Mouse (Mus musculus): ENCODE results near the gene Tmem119.

Tmem119 gene

DNA sequence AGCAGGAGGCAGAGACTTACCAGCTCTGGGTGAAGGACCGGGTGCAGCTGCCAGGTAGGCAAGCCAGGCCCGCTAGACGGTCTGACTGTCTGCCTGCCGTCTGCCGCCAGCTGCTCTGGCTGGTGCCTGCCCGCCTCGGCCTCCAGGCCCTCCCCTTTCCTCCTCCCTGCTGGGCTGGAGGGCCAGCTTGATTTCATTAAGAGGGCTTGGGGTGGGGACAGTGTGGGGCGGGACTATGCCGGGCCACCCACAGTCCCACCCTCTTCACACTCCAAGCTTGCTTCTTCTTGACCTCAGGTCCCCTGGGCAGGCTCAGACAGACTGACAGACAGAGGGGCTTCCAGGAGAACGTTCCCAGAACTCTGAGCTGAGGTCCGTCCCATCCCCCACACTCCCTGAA, at the start of gene Tmem119:
Gene Tmem119 (minus strand): TSS at position 237 of the 400 bp plus-strand sequence.
- DNase-seq = peak; percentile 50 to 55

DNA sequence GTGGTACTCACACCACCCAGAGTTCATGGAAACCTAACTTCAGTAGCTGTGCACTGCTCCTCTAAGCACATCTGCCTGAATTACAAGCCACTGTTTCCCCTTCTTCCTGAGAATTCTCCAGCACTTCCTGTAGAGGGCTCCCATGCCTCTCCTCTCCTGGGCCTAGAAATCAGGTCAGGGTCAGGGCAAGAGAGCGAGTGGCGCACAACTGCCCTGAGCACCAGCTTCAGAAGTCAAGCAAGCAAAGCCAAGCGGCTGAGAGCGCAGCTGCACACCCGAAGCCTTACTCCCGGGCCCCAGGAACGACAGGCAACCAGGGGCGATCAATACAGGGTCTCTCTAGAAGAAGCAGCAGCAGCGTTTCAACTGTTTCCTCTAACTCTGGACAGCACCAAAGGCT, 47.3 kb upstream of the Tmem119 start:
- DNase-seq = no peak

DNA sequence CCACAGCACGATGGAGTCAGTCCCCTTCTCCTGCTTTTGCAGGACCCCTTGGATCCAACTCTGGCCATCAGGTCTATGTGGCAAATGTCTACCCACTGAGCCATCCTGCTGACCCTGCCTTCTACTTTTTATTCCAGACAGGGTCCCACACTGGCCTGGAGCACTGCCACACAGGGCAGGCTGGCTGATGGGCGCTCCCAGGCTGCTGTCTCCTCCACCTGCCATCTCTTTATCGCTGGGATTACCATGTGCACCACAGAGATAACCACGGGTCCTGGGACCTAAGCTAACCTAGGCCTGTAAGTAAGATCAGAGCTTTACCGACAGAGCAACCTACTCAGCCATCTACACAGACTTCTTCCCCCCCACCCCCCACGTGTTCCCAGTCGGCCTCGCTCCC, 46.3 kb upstream of the Tmem119 start:
- no peak for DNase-seq

DNA sequence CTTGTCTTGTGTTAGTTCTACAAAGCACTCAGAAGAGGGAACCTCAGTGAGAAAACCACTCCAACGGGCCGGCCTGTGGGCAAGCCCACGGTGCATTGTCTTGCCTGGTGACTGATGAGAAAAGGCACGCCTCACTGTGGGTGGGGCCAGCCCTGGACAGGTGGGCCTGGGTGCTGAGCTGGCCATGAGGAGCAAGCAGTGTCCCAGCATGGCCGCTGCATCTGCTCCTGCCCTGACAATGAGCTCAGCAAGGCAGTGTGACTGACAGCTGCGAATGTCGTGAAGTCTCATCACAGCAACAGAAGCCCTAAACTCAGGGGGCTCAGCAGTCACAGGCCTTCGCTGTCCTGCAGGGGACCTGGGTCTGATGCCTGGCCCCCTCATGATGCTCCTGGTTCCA, 45.3 kb upstream of the Tmem119 start:
- no peak for DNase-seq

DNA sequence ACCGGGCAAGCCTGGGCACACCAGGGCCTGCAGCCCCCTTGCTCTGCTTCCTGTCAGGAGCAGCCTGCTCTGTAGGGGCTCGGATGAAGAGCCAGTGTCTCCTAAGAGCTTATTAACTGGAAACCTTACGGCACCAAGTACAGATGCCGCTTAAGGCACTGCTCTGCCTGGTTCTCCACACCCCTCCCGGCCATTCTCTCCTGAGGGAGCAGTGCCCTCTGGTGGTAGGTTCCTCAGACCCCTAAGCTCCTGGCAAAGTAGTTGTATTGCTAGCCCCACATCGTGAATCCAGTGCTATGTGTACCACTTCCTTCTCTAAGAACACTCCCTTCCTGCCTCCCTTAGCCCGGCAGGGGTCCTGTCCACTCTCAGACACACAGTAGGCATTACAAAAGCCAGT, 44.4 kb upstream of the Tmem119 start:
- DNase-seq = peak; percentile 72 to 73

DNA sequence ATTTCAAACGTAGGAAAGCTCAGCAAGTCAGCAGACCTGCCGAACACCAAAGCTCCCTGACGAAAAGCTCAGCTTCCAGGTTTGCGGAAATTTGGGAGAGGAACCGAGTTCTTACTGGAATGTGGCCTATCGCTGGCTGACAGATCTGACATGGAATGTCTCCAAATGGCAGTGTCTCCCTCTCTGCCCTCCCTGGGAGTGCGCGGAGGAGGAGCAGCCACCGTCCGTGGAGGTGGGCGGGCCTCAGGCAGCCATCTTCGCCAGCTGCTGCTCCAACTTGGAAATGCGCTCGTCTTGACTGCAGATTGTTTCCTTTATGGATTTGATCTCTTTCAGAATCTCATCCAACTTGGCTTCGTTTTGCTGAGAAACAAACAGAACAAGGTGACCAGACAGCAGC, 43.8 kb upstream of the Tmem119 start:
- DNase-seq = peak; percentile 58 to 65

DNA sequence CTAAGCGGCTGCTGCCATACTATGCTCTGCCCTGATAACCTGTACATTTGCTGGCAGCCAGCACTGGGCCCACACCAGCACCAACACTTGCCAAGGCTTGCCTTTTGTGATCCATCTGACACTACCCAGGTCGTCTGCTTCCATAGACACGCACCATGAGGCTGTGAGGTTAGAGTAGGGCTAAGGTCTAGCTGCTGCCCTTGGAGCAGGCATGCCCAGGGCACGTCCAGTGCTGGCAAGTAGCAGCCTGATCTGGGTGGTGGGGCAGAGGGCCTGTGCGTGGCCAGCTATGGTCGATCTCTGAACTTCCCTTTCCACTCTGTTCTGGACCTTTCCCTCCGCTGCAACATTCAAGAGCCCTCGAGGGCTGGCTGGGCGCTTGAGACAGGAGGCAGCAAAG, 42.6 kb upstream of the Tmem119 start:
- no peak for DNase-seq

DNA sequence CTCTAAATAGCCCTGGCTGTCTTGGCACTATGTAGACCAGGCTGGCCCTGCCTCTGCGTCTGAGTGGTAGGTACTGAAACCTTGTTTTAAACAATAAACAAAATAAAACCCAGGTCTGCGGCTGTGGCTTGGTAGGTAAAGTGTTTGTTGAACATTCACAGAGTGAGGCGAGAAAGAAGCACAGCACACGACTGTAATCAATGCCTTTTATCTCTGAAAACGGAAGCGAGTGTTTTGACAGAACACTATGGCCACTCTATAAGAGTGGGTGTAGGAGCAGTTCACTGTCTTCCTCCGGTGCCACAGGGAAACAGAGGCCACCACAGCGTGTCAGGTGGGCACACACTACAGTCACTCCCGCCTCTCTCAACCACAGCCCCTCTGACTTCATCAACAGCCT, 41.9 kb upstream of the Tmem119 start:
- DNase-seq = no peak

DNA sequence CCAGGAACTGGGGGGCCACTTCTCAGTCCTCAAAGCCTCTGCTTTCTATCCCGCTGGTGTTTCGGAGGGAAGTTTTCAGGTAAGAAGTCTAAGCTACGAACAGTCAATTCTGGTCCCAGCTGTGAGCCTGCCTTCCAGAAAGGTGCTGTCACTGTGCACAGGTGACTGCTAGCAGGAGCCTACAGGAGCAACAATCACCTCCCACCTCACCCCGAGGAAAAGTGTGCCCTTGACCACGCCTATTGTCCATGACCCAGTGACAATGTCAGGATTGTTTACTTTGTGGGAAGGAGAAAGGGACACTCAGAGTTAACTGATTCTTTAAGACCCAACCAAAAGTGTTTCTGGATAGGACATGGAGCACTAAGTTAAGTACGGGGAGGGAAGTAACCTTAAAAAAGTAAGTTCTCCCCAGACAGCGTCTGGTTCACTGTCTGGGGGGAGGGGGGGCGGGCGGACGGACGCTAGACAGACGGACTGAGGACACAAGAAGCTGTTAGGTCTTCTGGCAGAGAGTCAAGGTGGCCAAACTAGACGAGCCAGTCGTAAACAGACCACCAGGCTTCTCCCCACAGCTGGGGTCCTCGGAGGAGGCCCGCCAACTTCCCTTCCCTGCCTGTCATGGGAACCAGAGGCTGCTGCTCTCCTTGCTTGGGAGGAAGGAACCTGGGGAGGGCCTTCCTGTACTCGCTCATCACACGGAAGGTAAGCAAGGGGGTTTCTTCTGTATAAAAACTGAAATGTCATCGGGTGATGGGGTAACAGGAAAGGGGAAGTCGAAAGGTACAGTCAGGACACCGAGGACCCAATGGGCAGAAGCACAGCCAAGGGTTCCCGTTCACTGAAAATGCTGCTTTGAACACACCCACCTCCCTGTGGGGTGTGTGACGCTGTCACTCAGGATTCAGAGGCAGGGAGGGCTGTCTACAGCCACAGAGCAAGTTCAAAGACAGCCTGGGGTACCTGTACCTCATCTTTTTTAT, 41.2 kb upstream of the Tmem119 start:
- no peak for DNase-seq

DNA sequence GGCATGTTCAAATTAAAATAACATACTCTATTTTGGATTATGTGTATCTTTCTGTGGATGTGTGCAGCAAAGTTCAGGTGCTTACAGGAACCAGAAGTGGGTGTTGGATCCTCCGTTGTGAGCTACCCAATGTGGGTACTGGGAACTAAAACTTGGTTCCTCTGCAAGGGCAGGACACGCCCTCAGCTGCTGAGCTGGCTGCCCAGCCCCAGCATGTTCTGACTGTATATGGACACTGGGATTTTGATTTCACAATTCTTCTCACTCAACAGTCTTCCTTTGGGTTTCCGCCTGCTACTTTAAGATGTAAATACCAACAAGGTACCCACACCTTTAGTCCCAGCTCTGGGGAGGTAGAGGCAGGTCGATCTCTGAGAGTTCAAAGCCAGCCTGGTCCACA, 40.1 kb upstream of the Tmem119 start:
- no peak for DNase-seq

DNA sequence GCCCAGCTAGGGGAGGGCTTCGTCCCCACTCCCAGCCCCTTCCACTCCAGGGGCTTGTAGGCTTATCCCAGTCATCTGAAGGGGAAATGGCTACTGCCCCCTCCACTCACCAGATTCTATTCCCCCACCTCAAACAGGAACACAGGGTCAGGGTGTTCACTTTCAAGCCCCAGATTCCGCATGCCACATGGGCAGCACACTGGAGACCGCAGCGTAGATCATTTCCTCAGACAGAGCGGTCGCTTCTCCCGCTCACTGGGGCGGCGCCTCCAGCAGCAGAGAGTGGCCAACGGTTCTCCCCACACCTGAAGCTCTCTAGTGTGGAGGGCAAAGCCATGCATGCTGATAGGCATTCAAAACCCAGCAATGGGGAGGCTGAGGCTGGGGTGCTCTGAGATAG, 36.6 kb upstream of the Tmem119 start:
- DNase-seq = no peak

DNA sequence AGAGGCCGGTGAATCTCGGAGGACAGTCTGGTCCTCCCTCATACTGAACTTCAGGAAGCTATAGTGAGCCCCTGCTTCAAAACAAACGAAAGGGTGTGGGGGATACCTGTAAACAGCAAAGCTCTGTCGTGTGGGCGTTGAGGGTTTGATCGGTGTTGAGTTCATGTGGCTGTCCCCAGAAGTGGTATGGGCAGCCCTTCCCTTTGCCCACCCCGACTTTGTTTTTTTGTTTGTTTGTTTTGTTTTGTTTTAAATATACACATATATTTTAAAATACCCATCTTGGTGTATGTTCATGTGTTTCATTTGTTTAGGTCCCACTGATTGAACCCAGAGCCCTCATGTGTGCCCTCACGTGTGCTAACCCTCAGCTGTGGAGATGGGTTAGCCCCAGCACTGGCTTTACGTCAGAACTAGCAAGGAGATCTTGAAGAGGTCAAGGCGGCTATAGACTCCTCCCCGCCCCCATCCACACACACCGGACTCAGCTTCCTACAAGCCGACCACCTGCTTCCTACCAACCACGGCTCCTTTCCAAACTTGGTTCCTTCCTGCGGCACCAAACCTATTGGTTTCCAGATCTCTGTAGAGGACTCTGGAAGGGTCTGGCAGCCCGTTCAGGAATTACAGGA, 33.1 kb upstream of the Tmem119 start:
- DNase-seq = no peak

DNA sequence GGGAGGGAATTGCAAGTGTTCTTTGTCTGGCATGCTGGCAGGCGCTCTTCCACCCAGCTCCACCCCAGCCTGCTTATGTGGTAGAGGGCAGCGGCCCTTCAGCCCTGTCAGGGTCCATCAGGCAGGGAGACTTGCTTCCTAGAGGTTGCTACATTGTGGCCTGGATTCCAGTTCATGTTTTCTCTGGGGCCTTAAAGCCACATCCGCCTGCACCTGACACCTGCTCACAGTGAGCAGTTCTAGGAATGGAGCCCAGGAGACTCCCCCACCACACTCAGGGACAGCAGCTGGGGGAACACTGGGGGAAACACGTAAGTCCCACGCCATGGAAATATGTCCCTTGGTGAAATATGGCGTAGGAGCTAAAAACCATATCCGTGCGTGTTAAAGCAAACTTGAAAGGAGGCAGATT, 32.2 kb upstream of the Tmem119 start, which contains the start of gene Selplg:
Gene Selplg (minus strand): TSS at position 155 of the 412 bp plus-strand sequence.
- DNase-seq = no peak

DNA sequence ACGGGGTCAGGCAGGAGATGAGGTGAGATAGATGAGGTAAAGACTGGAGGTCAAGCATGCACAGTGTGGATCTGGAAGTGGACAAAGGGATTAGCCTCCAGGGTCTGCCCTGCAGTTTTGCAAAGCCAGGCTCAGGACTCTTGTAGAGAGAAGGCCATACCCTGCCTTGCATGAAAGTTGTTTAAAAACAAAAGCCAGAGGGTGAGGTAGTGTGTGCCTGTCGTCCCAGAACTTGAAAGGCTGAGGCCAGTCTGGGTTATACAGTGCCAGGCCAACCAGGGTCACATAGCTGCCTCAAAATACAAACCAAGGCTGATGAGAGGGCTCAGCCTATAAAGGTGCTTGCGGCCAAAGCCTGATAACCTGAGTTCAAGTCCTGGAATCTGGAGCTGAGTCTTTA, 31.4 kb upstream of the Tmem119 start:
- DNase-seq = no peak

DNA sequence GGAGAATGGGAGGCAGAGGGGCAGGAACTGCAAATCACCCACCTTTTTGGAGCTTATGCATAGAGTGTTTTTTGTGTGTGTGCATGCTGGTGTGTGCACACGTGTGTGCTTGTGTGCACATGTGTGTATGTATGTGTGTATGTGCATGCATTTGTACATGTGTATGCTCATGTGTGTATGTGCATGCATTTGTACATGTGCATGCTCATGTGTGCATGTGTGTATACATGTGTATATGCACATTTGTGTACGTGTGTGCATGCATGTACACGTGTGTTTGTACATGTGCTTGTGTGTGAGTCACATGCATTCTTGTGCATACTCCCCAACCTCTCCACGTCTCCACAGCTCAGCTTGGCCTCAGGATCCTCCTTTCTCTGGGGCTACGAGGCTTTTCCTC, 30.5 kb upstream of the Tmem119 start:
- DNase-seq = no peak

DNA sequence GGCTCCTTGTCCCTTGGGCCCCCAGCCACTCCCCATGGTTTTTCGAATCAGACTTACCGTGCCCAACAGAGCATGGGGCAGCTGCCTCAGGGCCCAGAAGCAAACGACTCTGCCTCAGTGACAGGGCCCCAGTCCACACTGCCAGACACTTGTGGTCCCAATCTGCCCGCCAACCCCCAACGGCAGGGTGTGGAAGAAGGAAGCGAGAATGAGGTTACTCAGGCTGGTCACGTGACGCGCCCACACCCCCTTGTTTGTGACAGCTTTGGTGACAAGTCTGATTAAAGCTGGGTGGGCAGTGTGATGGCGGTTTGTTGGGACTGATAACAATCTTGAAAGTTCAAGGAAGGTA, 30.0 kb upstream of the Tmem119 start:
- DNase-seq = peak; percentile 72 to 77

DNA sequence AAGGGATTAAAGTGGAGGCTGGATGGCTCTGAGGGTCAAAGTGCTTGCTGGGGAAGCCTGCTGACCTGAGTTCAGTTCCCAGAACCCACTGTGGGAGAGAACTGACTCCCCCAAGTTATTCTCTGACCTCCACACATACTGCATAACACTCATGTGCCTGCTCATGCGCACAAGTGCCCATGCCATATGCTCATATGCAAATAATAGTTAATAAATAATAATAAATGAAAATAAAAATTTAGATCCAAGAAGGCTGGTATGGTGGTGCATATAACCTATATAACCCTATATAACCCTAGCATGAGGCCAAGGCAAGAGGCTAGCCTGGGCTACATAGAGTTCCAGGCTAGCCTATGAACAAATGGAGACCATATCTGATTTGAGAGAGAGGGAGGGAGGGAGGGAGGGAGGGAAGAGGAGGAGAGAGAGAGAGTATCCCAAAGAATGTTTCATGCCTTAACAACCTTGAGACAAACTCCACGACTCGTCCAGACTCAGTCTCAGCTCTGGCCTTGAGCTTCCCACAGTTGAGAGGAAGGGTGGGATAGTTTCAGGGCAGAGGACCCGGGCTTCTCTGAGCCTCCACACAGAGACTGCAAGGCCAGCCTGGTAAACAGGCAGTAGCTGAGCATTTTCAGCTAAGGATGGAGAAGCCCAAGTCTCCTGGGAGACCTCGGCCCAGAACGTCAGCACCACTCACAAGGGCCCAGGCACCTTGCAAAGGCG, 29.4 kb upstream of the Tmem119 start:
- no peak for DNase-seq

DNA sequence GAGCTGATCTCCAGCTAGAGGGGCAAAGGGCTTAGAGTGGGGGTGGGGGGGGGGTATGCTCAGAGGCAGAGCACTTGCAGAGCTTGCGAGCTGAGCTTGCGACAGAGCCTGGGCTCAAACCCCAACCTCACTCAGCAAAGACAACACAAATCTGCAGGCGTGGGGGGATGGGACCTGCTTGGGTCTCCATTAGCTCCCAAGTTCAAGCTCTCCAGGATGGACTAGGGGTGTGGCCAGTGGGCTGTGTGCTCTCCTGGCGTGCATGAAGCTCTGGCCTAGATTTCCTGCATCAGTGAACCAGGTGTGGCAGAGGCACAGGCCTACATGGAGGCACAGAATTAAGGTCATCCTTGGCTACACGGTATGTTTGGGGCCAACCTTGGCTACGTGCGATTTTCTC, 28.2 kb upstream of the Tmem119 start:
- no peak for DNase-seq

DNA sequence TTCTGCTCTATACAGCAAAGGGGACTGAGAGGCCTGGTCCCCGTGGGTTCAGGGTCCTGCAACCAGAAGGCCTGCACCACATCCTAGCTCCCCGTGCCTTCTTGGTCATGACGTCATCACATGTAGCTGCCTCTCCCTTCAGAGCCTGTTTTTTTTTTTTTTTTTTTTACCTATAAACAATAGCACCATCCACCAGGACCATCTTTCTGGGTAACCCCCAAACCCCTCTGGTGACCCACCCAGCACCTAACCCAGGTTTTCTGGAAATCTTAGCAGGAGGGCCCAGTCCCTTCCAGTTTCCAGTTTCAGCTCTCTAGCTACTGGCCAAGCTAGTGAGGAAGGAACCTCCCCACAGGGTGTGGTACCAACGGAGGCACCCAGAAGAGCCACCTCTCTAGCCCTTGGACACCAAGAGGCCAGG, 27.7 kb upstream of the Tmem119 start:
- no peak for DNase-seq

DNA sequence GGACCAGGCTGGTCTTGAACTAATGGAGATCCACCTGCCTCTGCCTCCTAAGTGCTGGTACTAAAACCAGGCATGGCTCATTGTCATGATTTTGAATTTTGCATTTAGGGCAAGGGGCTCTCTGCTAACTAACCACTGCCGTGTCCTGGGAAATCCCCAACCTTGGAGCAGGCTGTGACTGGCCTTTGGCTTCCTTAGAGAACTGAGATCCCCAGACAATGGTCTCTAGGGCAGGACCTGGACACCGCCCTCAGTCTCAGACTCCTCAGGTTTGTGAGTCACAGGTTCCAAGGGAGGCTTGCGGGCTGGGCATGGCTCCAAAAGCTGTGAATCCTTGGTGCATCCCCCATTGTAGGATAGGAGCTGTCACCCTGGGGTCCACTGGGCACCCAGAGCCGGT, 26.3 kb upstream of the Tmem119 start:
- no peak for DNase-seq

DNA sequence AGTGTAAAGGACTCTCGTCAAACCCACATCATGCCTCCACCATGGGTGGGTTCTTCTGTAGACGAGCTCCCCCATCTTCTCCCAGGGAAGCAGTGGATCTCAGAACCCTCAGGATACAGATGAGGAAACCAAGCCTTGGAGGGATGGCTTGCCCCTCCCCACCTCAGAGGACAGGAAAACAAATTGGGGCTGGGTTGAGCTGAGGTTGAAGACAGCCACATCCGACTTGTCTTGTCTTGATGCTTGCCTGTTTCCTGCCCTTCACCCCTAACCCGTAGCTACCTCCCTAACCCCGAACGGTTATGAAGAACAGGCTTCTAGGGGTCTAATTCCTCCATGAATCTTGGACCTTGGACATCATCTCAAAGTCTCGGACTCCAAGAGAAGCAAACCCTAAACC, 25.2 kb upstream of the Tmem119 start:
- no peak for DNase-seq

DNA sequence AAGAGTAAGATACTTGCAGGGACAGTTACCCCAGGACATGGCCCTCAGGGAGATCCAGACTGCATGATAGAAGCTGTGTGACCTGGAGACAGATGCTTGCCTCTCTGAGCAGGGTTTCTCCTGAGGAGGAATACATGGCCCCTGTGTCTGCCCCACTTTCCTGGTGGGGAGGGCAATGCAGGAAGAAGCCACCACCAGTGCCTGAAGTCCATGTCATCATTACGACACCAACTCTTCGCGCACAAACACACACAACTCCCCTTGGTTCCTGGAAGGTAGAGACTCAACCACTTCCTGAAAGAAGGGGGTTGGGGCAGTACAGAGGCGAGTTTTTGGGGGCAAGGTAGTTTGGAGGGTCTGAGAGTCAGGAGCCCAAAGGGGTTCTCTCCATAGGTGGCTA, 23.9 kb upstream of the Tmem119 start:
- DNase-seq = no peak

DNA sequence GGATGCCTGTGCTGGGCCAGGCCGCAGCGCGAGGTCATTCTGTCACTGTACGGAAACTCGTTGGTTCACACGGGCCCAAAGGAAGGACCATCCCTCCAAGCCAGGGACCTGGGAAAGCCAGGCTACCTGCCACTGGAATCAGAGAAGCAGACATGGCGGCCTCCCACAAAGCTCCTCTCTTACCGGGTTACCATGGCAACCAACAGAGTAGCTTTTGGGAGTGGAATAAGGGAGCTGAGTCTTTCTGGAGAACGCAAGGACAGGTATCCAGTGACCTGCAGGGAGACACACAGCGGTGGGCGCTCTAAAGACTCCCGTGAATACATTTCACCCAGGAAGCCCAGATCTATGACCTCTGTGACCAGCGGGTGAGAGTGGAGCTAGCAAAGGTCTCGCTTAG, 18.3 kb upstream of the Tmem119 start:
- DNase-seq = no peak

All from lung, adult 18-20 months (tissue).